Mouse (Mus musculus) right cerebral cortex, postnatal 10 days (tissue): ENCODE measurements around the gene Atp6v0b.

ENCODE experiments used
- DNase-seq, 2 experiments: peaks; one replicate each; pipeline ENCODE4 v3.0.0; 2021; ENCODE audit warnings: low spot score in 2 of 2

Gene Atp6v0b

GRCm38 (mm10) chr4:117837271-117837670, 49.9 kb downstream of the Atp6v0b start:
- DNase-seq, result no peak

GRCm38 (mm10) chr4:117836204-117836767, 50.8 kb downstream of the Atp6v0b start:
- DNase-seq, result peak; percentile 92 to 94

GRCm38 (mm10) chr4:117835531-117836111, 51.5 kb downstream of the Atp6v0b start:
- peak; percentile 77 to 82 for DNase-seq

GRCm38 (mm10) chr4:117834845-117835530, 52.1 kb downstream of the Atp6v0b start:
- DNase-seq, result peak; percentile 76 to 79

GRCm38 (mm10) chr4:117834457-117834844, 52.7 kb downstream of the Atp6v0b start, which contains the start of gene Slc6a9:
Slc6a9 (plus strand) TSS chr4:117834506.
- no peak for DNase-seq
